ENCODE assay signal across 23 mouse cellular contexts in genomic region chr16:17950068-17950467, GRCm38 (mm10). TPM values are rescaled to one million over a fixed set of nuclear protein-coding genes. Genes with fewer than 3 reads are reported as not detected.
DNase-seq lines count a peak whose midpoint lies in the region; ATAC-seq and TF ChIP-seq lines count a peak whose summit lies in the region.
"Had no signal": no experiment of that assay in that cellular context is flagged by ENCODE, and none has a peak within 500 bp of the region (broad histone marks: within the 10 kb centered on the region; RNA-seq: fewer than 3 reads in every experiment).

No protein-coding gene starts in this region.

- ATAC-seq in hindbrain, embryonic 14.5 days (ENCODE audit: low FRiP score): no peak
- ATAC-seq in embryonic facial prominence, embryonic 13.5 days (ENCODE audit: insufficient number of reproducible peaks, insufficient read depth, low FRiP score, low TSS enrichment, low read depth): no peak
- ATAC-seq in hindbrain, embryonic 16.5 days: 0 out of 2 replicates have a peak, but pooled peaks have one; percentile 42
- ATAC-seq in midbrain, postnatal 0 days (ENCODE audit: low FRiP score): peak; percentile 76

- WGBS in hindbrain, embryonic 10.5 days: 53% methylated on average over 4 of the region's 4 CpGs
- 47% methylated on average over 4 of the region's 4 CpGs for WGBS in hindbrain, embryonic 14.5 days
- 30% methylated on average over 4 of the region's 4 CpGs for WGBS in embryonic facial prominence, embryonic 13.5 days
- WGBS in hindbrain, embryonic 16.5 days: 32% methylated on average over 4 of the region's 4 CpGs
- WGBS in midbrain, postnatal 0 days: 27% methylated on average over 4 of the region's 4 CpGs

- no peaks in the 10 kb centered on the region for H3K9me3 ChIP-seq in hindbrain, embryonic 10.5 days
- no peaks in the 10 kb centered on the region for H3K9me3 ChIP-seq in hindbrain, embryonic 14.5 days (ENCODE audit: control insufficient read depth, low read length)
- H3K9me3 ChIP-seq in embryonic facial prominence, embryonic 13.5 days: no peaks in the 10 kb centered on the region
- H3K9me3 ChIP-seq in hindbrain, embryonic 16.5 days (ENCODE audit: control insufficient read depth, low read length): no peaks in the 10 kb centered on the region
- H3K9me3 ChIP-seq in midbrain, postnatal 0 days (ENCODE audit: low read length): no peaks in the 10 kb centered on the region

- no peak for TF ChIP-seq CTCF in midbrain, postnatal 0 days (IDR thresholded peaks at IDR 0.05)

- H3K4me2 ChIP-seq in hindbrain, embryonic 14.5 days (replicated peaks): no peak overlapping the region
- H3K4me2 ChIP-seq in embryonic facial prominence, embryonic 13.5 days: no peak overlapping the region
- no peak overlapping the region for H3K4me2 ChIP-seq in hindbrain, embryonic 16.5 days (ENCODE audit: low read length)
- no peak overlapping the region for H3K4me2 ChIP-seq in midbrain, postnatal 0 days (ENCODE audit: low read depth, low read length, poor library complexity, severe bottlenecking)
- H3K4me2 ChIP-seq: lung, embryonic 14.5 days had no signal

- H3K4me3 ChIP-seq in hindbrain, embryonic 10.5 days: no peak overlapping the region
- no peak overlapping the region for H3K4me3 ChIP-seq in hindbrain, embryonic 14.5 days (replicated peaks; ENCODE audit: low read length)
- no peak overlapping the region for H3K4me3 ChIP-seq in embryonic facial prominence, embryonic 13.5 days
- no peak overlapping the region for H3K4me3 ChIP-seq in hindbrain, embryonic 16.5 days (ENCODE audit: low read length)
- H3K4me3 ChIP-seq in midbrain, postnatal 0 days (ENCODE audit: low read depth, low read length): no peak overlapping the region
- H3K4me3 ChIP-seq: erythroblast, embryonic 14.5 days had no signal

- peak overlapping the region; percentile 79 for H3K27ac ChIP-seq in hindbrain, embryonic 10.5 days
- no peak overlapping the region for H3K27ac ChIP-seq in hindbrain, embryonic 14.5 days
- H3K27ac ChIP-seq in embryonic facial prominence, embryonic 13.5 days: peak overlapping the region; percentile 33; the same call in 1 of the 2 replicates
- H3K27ac ChIP-seq in hindbrain, embryonic 16.5 days (ENCODE audit: low read depth, low read length): no peak overlapping the region
- H3K27ac ChIP-seq in midbrain, postnatal 0 days (ENCODE audit: low read depth, low read length): no peak overlapping the region

- no peak for DNase-seq in hindbrain, embryonic 10.5 days (ENCODE audit: low spot score)
- DNase-seq in hindbrain, embryonic 14.5 days (ENCODE audit: low spot score): no peak
- DNase-seq in midbrain, postnatal 0 days (ENCODE audit: low spot score): peak; percentile 27
- DNase-seq in lung, postnatal 10 days: no peak
- no peak for DNase-seq in layer of hippocampus, adult 9-11 months
- no peak for DNase-seq in urinary bladder, postnatal 4 days (ENCODE audit: low spot score in 2 of 2)
- DNase-seq: adrenal gland, postnatal 14 days; cerebellum, postnatal 25 days; kidney, adult 2 months; liver; lung, embryonic 14.5 days; thymus, postnatal 4 days had no signal

- 0 out of 2 replicates have a peak, but pooled peaks cover 2% of the 10 kb centered on the region for H3K27me3 ChIP-seq in hindbrain, embryonic 10.5 days (ENCODE audit: insufficient read depth, poor library complexity, severe bottlenecking)
- H3K27me3 ChIP-seq in hindbrain, embryonic 14.5 days (ENCODE audit: control insufficient read depth, insufficient read depth, low read length): no peaks in the 10 kb centered on the region
- H3K27me3 ChIP-seq in embryonic facial prominence, embryonic 13.5 days: no peaks in the 10 kb centered on the region
- H3K27me3 ChIP-seq in hindbrain, embryonic 16.5 days (replicated peaks; ENCODE audit: control insufficient read depth, insufficient read depth, low read length): no peaks in the 10 kb centered on the region
- no peaks in the 10 kb centered on the region for H3K27me3 ChIP-seq in midbrain, postnatal 0 days (ENCODE audit: insufficient read depth, low read length)

- H3K4me1 ChIP-seq in hindbrain, embryonic 10.5 days (replicated peaks): peaks cover 17% of the 10 kb centered on the region
- H3K4me1 ChIP-seq in hindbrain, embryonic 14.5 days (replicated peaks; ENCODE audit: control insufficient read depth, insufficient read depth, low read length): peaks cover 4% of the 10 kb centered on the region; the same call in 1 of the 2 replicates
- H3K4me1 ChIP-seq in embryonic facial prominence, embryonic 13.5 days: peaks cover 8% of the 10 kb centered on the region
- H3K4me1 ChIP-seq in hindbrain, embryonic 16.5 days (ENCODE audit: control insufficient read depth, insufficient read depth, low read depth, low read length): no peaks in the 10 kb centered on the region; the same call in 1 of the 2 replicates
- 0 out of 2 replicates have a peak, but pooled peaks cover 3% of the 10 kb centered on the region for H3K4me1 ChIP-seq in midbrain, postnatal 0 days (ENCODE audit: insufficient read depth, low read length)

- H3K9ac ChIP-seq in hindbrain, embryonic 14.5 days: no peak overlapping the region
- H3K9ac ChIP-seq in embryonic facial prominence, embryonic 13.5 days: no peak overlapping the region
- H3K9ac ChIP-seq in hindbrain, embryonic 16.5 days (ENCODE audit: low read depth, low read length): no peak overlapping the region
- H3K9ac ChIP-seq in midbrain, postnatal 0 days (replicated peaks; ENCODE audit: low read length, poor library complexity, severe bottlenecking): no peak overlapping the region; the same call in 1 of the 2 replicates
- H3K9ac ChIP-seq: lung, embryonic 14.5 days had no signal

- H3K36me3 ChIP-seq in hindbrain, embryonic 10.5 days: no peaks in the 10 kb centered on the region
- no peaks in the 10 kb centered on the region for H3K36me3 ChIP-seq in hindbrain, embryonic 14.5 days (replicated peaks; ENCODE audit: control insufficient read depth, insufficient read depth)
- H3K36me3 ChIP-seq in embryonic facial prominence, embryonic 13.5 days: no peaks in the 10 kb centered on the region
- H3K36me3 ChIP-seq in hindbrain, embryonic 16.5 days (ENCODE audit: control insufficient read depth, insufficient read depth, low read length): no peaks in the 10 kb centered on the region
- no peaks in the 10 kb centered on the region for H3K36me3 ChIP-seq in midbrain, postnatal 0 days (ENCODE audit: insufficient read depth, low read length)
- H3K36me3 ChIP-seq: G1E had no signal

RNA-seq across cellular contexts. Expression of gene Slc25a1, which starts 22.0 kb away (rescaled TPM):
- polyA plus RNA-seq in hindbrain, embryonic 10.5 days (2016; fragmentation: Nextera tagmentation; extraction: Ambion mirVana): 115 and 149 TPM in 2 replicates
- 175 and 176 TPM in 2 replicates for polyA plus RNA-seq in hindbrain, embryonic 14.5 days (2014; fragmentation: Nextera tagmentation; extraction: Ambion mirVana)
- polyA plus RNA-seq in embryonic facial prominence, embryonic 13.5 days (2015; fragmentation: Nextera tagmentation; extraction: Ambion mirVana): 77.7 and 90.5 TPM in 2 replicates
- polyA plus RNA-seq in hindbrain, embryonic 16.5 days (2015; fragmentation: Nextera tagmentation; extraction: Ambion mirVana): 203 and 210 TPM in 2 replicates
- total RNA-seq in midbrain, postnatal 0 days (2014; rRNA removed): 178 and 184 TPM in 2 replicates
- polyA plus RNA-seq in midbrain, postnatal 0 days (2015; fragmentation: Nextera tagmentation; extraction: Ambion mirVana): 146 and 155 TPM in 2 replicates

RNA-seq across cellular contexts. Expression of gene Vpreb2, which starts 30.2 kb away (rescaled TPM):
- polyA plus RNA-seq in hindbrain, embryonic 10.5 days (2016; fragmentation: Nextera tagmentation; extraction: Ambion mirVana): not detected in 2 replicates
- polyA plus RNA-seq in hindbrain, embryonic 14.5 days (2014; fragmentation: Nextera tagmentation; extraction: Ambion mirVana): not detected in 2 replicates
- not detected in 2 replicates for polyA plus RNA-seq in embryonic facial prominence, embryonic 13.5 days (2015; fragmentation: Nextera tagmentation; extraction: Ambion mirVana)
- not detected in 2 replicates for polyA plus RNA-seq in hindbrain, embryonic 16.5 days (2015; fragmentation: Nextera tagmentation; extraction: Ambion mirVana)
- not detected in 2 replicates for total RNA-seq in midbrain, postnatal 0 days (2014; rRNA removed)
- not detected in 2 replicates for polyA plus RNA-seq in midbrain, postnatal 0 days (2015; fragmentation: Nextera tagmentation; extraction: Ambion mirVana)
- total RNA-seq: adrenal gland, postnatal 14 days; G1E; heart, adult 8-10 months; heart, postnatal 25 days; megakaryocyte, adult 5-6 weeks had no signal
- polyA plus RNA-seq: C2C12; erythroblast, embryonic 14.5 days; G1E; kidney, adult 2 months; lung, embryonic 14.5 days; small intestine, adult 2 months; stomach, embryonic 14.5 days had no signal

RNA-seq across cellular contexts. Expression of gene Gsc2, which starts 35.2 kb away (rescaled TPM):
- polyA plus RNA-seq in hindbrain, embryonic 10.5 days (2016; fragmentation: Nextera tagmentation; extraction: Ambion mirVana): 0.17 TPM in 1 of 2 replicates, not detected in the other
- polyA plus RNA-seq in hindbrain, embryonic 14.5 days (2014; fragmentation: Nextera tagmentation; extraction: Ambion mirVana): 0.44 and 1.1 TPM in 2 replicates
- not detected in 2 replicates for polyA plus RNA-seq in embryonic facial prominence, embryonic 13.5 days (2015; fragmentation: Nextera tagmentation; extraction: Ambion mirVana)
- polyA plus RNA-seq in hindbrain, embryonic 16.5 days (2015; fragmentation: Nextera tagmentation; extraction: Ambion mirVana): 0.70 and 1.4 TPM in 2 replicates
- total RNA-seq in midbrain, postnatal 0 days (2014; rRNA removed): 0.61 TPM in 1 of 2 replicates, not detected in the other
- polyA plus RNA-seq in midbrain, postnatal 0 days (2015; fragmentation: Nextera tagmentation; extraction: Ambion mirVana): 0.31 and 0.52 TPM in 2 replicates
- total RNA-seq: adrenal gland, postnatal 14 days; G1E; heart, adult 8-10 months; heart, postnatal 25 days; megakaryocyte, adult 5-6 weeks had no signal
- polyA plus RNA-seq: C2C12; erythroblast, embryonic 14.5 days; G1E; kidney, adult 2 months; small intestine, adult 2 months; stomach, embryonic 14.5 days had no signal

RNA-seq across cellular contexts. Expression of gene Ess2, which starts 38.9 kb away (rescaled TPM):
- 54.5 and 57.4 TPM in 2 replicates for polyA plus RNA-seq in hindbrain, embryonic 10.5 days (2016; fragmentation: Nextera tagmentation; extraction: Ambion mirVana)
- polyA plus RNA-seq in hindbrain, embryonic 14.5 days (2014; fragmentation: Nextera tagmentation; extraction: Ambion mirVana): 38.9 and 41.0 TPM in 2 replicates
- 43.7 and 46.9 TPM in 2 replicates for polyA plus RNA-seq in embryonic facial prominence, embryonic 13.5 days (2015; fragmentation: Nextera tagmentation; extraction: Ambion mirVana)
- 41.8 and 46.2 TPM in 2 replicates for polyA plus RNA-seq in hindbrain, embryonic 16.5 days (2015; fragmentation: Nextera tagmentation; extraction: Ambion mirVana)
- 40.4 and 52.2 TPM in 2 replicates for total RNA-seq in midbrain, postnatal 0 days (2014; rRNA removed)
- polyA plus RNA-seq in midbrain, postnatal 0 days (2015; fragmentation: Nextera tagmentation; extraction: Ambion mirVana): 41.3 and 43.4 TPM in 2 replicates

RNA-seq across cellular contexts. Expression of gene Tssk2, which starts 51.6 kb away (rescaled TPM):
- polyA plus RNA-seq in hindbrain, embryonic 10.5 days (2016; fragmentation: Nextera tagmentation; extraction: Ambion mirVana): not detected in 2 replicates
- not detected in 2 replicates for polyA plus RNA-seq in hindbrain, embryonic 14.5 days (2014; fragmentation: Nextera tagmentation; extraction: Ambion mirVana)
- polyA plus RNA-seq in embryonic facial prominence, embryonic 13.5 days (2015; fragmentation: Nextera tagmentation; extraction: Ambion mirVana): 0.20 TPM in 1 of 2 replicates, not detected in the other
- polyA plus RNA-seq in hindbrain, embryonic 16.5 days (2015; fragmentation: Nextera tagmentation; extraction: Ambion mirVana): 0.11 TPM in 1 of 2 replicates, not detected in the other
- total RNA-seq in midbrain, postnatal 0 days (2014; rRNA removed): not detected in 2 replicates
- polyA plus RNA-seq in midbrain, postnatal 0 days (2015; fragmentation: Nextera tagmentation; extraction: Ambion mirVana): not detected in 2 replicates
- total RNA-seq: adrenal gland, postnatal 14 days; G1E; heart, postnatal 25 days; left cerebral cortex, adult 8-10 months; megakaryocyte, adult 5-6 weeks had no signal
- polyA plus RNA-seq: erythroblast, embryonic 14.5 days; G1E; lung, embryonic 14.5 days; small intestine, adult 2 months; stomach, embryonic 14.5 days had no signal

Comparison
In these comparisons a context has a peak if more than half of its experiments do, and no peak if none do; other contexts are left out.
1. H3K27ac ChIP-seq: peak in hindbrain, embryonic 10.5 days (single experiment) and embryonic facial prominence, embryonic 13.5 days (single experiment); none in hindbrain, embryonic 14.5 days (single experiment), hindbrain, embryonic 16.5 days (single experiment) and midbrain, postnatal 0 days (single experiment).
2. ATAC-seq: peak in hindbrain, embryonic 16.5 days (single experiment) and midbrain, postnatal 0 days (single experiment); none in hindbrain, embryonic 14.5 days (single experiment) and embryonic facial prominence, embryonic 13.5 days (single experiment).